Mouse (Mus musculus): ENCODE data around the gene Maea. TPM values are rescaled to one million over a fixed set of nuclear protein-coding genes. Genes with fewer than 3 reads are reported as not detected.

The Maea gene
- polyA plus RNA-seq, 2 experiments: 116 to 168 TPM

- peaks cover 4% of the 10 kb centered on the region; the same call in 1 of the 2 replicates for H3K36me3 ChIP-seq (ENCODE audit: control insufficient read depth, insufficient read depth, low read length)
- 97% methylated on average over 5 of the region's 5 CpGs for WGBS
- H3K4me3 ChIP-seq (replicated peaks; ENCODE audit: low read length): no peak overlapping the region
- no peak overlapping the region for H3K27ac ChIP-seq (replicated peaks; ENCODE audit: low read depth, low read length)
- no peak overlapping the region for H3K9ac ChIP-seq (ENCODE audit: low read depth, low read length, severe bottlenecking)
- ATAC-seq (ENCODE audit: low FRiP score, low read depth) (no peak), DNase-seq (ENCODE audit: low spot score) (no peak)
- no peaks in the 10 kb centered on the region for H3K9me3 ChIP-seq (ENCODE audit: control insufficient read depth, low read length)
- no peak overlapping the region for H3K4me2 ChIP-seq (replicated peaks; ENCODE audit: low read depth, low read length, severe bottlenecking)
- peaks cover 22% of the 10 kb centered on the region for H3K4me1 ChIP-seq (ENCODE audit: control insufficient read depth, insufficient read depth, low read length)
- no peaks in the 10 kb centered on the region for H3K27me3 ChIP-seq (ENCODE audit: control insufficient read depth, insufficient read depth, low read length)
- no peak for TF ChIP-seq POLR2A (IDR thresholded peaks at IDR 0.05; ENCODE audit: borderline replicate concordance, extremely low read depth, insufficient read depth, insufficient read length)
Measured at GRCm38 (mm10) chr5:33349205-33349604, 13.9 kb downstream of the Maea start.

- TF ChIP-seq POLR2A (IDR thresholded peaks at IDR 0.05; ENCODE audit: borderline replicate concordance, extremely low read depth, insufficient read depth, insufficient read length): no peak
Measured at GRCm38 (mm10) chr5:33349706-33350105, 14.4 kb downstream of the Maea start.

DNA sequence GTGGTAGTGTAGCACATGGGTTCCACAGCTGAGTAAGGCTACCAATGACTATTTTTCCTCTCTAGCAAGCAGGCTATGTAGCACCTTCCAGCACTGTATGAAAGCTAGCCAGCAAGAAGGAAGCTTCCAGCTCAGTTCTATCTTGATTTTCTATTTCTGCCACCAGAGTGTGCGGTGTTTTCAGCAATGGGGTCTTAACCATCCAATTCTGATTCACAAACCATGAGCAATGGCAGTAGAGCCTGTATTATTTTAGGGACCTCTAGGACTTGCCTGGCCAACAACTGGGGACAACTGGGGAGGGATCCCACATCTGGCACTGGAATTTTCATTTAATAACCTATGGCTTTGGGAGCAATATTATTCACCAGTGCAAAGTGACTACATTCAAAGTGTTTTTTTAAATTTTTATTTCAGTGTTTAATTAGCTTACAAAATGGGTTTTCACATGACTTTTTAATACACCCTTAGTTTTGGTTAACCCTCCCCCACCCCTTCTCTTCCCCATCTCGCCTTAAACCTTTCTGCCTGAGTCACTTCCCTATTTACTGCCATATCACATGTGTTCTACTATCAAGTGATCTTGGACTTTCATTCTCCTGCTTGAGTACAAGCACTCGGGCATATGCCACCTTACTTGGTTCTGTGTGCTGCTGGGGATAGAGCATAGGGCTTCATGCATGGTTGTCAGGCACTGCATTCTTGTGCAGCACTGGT is 16.4 kb downstream of the Maea start:
- H3K4me3 ChIP-seq (replicated peaks; ENCODE audit: low read length): no peak overlapping the region
- no peak overlapping the region for H3K4me2 ChIP-seq (replicated peaks; ENCODE audit: low read depth, low read length, severe bottlenecking)
- DNase-seq (ENCODE audit: low spot score) (no peak), ATAC-seq (ENCODE audit: low FRiP score, low read depth) (no peak)
- H3K4me1 ChIP-seq (ENCODE audit: control insufficient read depth, insufficient read depth, low read length): peaks cover 22% of the 10 kb centered on the region
- H3K9ac ChIP-seq (ENCODE audit: low read depth, low read length, severe bottlenecking): no peak overlapping the region
- no peaks in the 10 kb centered on the region for H3K27me3 ChIP-seq (ENCODE audit: control insufficient read depth, insufficient read depth, low read length)
- H3K27ac ChIP-seq (replicated peaks; ENCODE audit: low read depth, low read length): 0 out of 2 replicates have a peak overlapping the region, but pooled peaks have one; percentile 34
- no peak for TF ChIP-seq POLR2A (IDR thresholded peaks at IDR 0.05; ENCODE audit: borderline replicate concordance, extremely low read depth, insufficient read depth, insufficient read length)
- 58% methylated on average over 3 of the region's 3 CpGs for WGBS
- no peaks in the 10 kb centered on the region for H3K36me3 ChIP-seq (ENCODE audit: control insufficient read depth, insufficient read depth, low read length)
- H3K9me3 ChIP-seq (ENCODE audit: control insufficient read depth, low read length): no peaks in the 10 kb centered on the region

More at GRCm38 (mm10) chr5:33349706-33350105, 14.4 kb downstream of the Maea start:
- Histone ChIP-seq H3K4me2 (replicated peaks; ENCODE audit: low read depth, low read length, severe bottlenecking) (no peak overlapping the region), H3K9me3 (ENCODE audit: control insufficient read depth, low read length) (no peaks in the 10 kb centered on the region), H3K9ac (ENCODE audit: low read depth, low read length, severe bottlenecking) (no peak overlapping the region), H3K27me3 (ENCODE audit: control insufficient read depth, insufficient read depth, low read length) (no peaks in the 10 kb centered on the region), H3K4me3 (replicated peaks; ENCODE audit: low read length) (no peak overlapping the region), H3K27ac (replicated peaks; ENCODE audit: low read depth, low read length) (no peak overlapping the region), H3K36me3 (ENCODE audit: control insufficient read depth, insufficient read depth, low read length) (peaks cover 2% of the 10 kb centered on the region; the same call in 1 of the 2 replicates), H3K4me1 (ENCODE audit: control insufficient read depth, insufficient read depth, low read length) (peaks cover 22% of the 10 kb centered on the region)
- WGBS: 70% methylated on average over 4 of the region's 4 CpGs
- no peak for ATAC-seq (ENCODE audit: low FRiP score, low read depth)
- DNase-seq (ENCODE audit: low spot score): no peak

DNA sequence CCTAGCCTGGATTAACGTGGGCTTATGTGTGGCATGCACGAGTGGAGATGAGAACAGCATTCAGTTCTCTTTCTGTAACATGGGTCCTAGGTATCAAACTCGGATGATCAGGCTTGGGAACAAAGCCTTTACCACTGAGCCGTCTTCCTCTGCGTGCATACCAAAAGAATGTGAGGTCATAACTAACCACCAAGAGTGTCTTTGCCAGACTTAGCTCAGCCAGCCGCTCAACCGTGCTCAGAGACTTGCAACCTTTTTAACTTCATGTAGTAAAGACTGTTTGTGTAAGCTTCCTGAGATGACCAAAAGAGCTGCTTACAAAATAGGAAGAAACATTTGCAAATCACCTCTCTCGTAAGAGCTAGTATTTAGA is 16.9 kb downstream of the Maea start:
- no peak for TF ChIP-seq POLR2A (IDR thresholded peaks at IDR 0.05; ENCODE audit: borderline replicate concordance, extremely low read depth, insufficient read depth, insufficient read length)
- Histone ChIP-seq H3K4me2 (replicated peaks; ENCODE audit: low read depth, low read length, severe bottlenecking) (no peak overlapping the region), H3K4me3 (replicated peaks; ENCODE audit: low read length) (no peak overlapping the region), H3K4me1 (ENCODE audit: control insufficient read depth, insufficient read depth, low read length) (peaks cover 22% of the 10 kb centered on the region), H3K9me3 (ENCODE audit: control insufficient read depth, low read length) (no peaks in the 10 kb centered on the region), H3K36me3 (ENCODE audit: control insufficient read depth, insufficient read depth, low read length) (no peaks in the 10 kb centered on the region), H3K9ac (ENCODE audit: low read depth, low read length, severe bottlenecking) (no peak overlapping the region), H3K27me3 (ENCODE audit: control insufficient read depth, insufficient read depth, low read length) (no peaks in the 10 kb centered on the region), H3K27ac (replicated peaks; ENCODE audit: low read depth, low read length) (0 out of 2 replicates have a peak overlapping the region, but pooled peaks have one; percentile 34)
- ATAC-seq (ENCODE audit: low FRiP score, low read depth) (no peak), DNase-seq (ENCODE audit: low spot score) (no peak)
- 60% methylated on average over 8 of the region's 8 CpGs for WGBS

DNA sequence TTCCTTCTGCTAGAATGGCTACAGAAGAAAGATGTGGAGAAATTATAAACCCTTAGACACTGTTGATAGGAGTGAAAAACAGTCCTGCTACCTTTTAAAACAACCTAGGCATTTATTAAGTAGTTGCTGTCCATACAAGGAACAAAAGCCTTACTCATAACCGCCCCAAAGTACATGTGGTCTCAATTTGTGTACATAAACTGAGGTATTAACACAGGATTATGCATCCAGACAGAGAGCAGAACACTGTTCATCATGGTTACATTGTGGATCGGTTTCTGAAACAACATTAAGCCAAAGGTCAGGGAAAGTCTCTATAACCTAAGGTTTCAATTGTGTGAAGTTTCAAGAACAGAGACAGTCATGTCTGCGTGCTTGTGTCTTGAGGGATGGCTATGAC is 17.7 kb downstream of the Maea start:
- H3K4me1 ChIP-seq (ENCODE audit: control insufficient read depth, insufficient read depth, low read length): peaks cover 22% of the 10 kb centered on the region
- H3K4me3 ChIP-seq (replicated peaks; ENCODE audit: low read length): no peak overlapping the region
- H3K9me3 ChIP-seq (ENCODE audit: control insufficient read depth, low read length): no peaks in the 10 kb centered on the region
- no peak overlapping the region for H3K27ac ChIP-seq (replicated peaks; ENCODE audit: low read depth, low read length)
- H3K4me2 ChIP-seq (replicated peaks; ENCODE audit: low read depth, low read length, severe bottlenecking): no peak overlapping the region
- 27% methylated on average over 3 of the region's 3 CpGs for WGBS
- no peak overlapping the region for H3K9ac ChIP-seq (ENCODE audit: low read depth, low read length, severe bottlenecking)
- DNase-seq (ENCODE audit: low spot score): no peak
- no peak for ATAC-seq (ENCODE audit: low FRiP score, low read depth)
- H3K27me3 ChIP-seq (ENCODE audit: control insufficient read depth, insufficient read depth, low read length): no peaks in the 10 kb centered on the region
- no peak for TF ChIP-seq POLR2A (IDR thresholded peaks at IDR 0.05; ENCODE audit: borderline replicate concordance, extremely low read depth, insufficient read depth, insufficient read length)
- H3K36me3 ChIP-seq (ENCODE audit: control insufficient read depth, insufficient read depth, low read length): peaks cover under 1% of the 10 kb centered on the region; the same call in 1 of the 2 replicates

Data from limb, embryonic 14.5 days (tissue).